In genomic region chr4:138597904-138598347, GRCm38 (mm10) we compare ENCODE assay signal across 10 mouse cellular contexts. TPM values are rescaled to one million over a fixed set of nuclear protein-coding genes. Genes with fewer than 3 reads are reported as not detected.
DNase-seq lines count a peak whose midpoint lies in the region; ATAC-seq lines count a peak whose summit lies in the region.
"Had no signal": no experiment of that assay in that cellular context is flagged by ENCODE, and none has a peak within 500 bp of the region (broad histone marks: within the 10 kb centered on the region; RNA-seq: fewer than 3 reads in every experiment).

No protein-coding gene starts in this region.

- 7% methylated on average over 7 of the region's 7 CpGs for WGBS in forebrain, embryonic 10.5 days
- 3% methylated on average over 7 of the region's 7 CpGs for WGBS in midbrain, embryonic 15.5 days

- H3K9me3 ChIP-seq in forebrain, embryonic 10.5 days: no peaks in the 10 kb centered on the region
- H3K9me3 ChIP-seq in midbrain, embryonic 15.5 days: no peaks in the 10 kb centered on the region

- DNase-seq in heart, postnatal 36 days: peak; percentile 14 to 35
- no peak for DNase-seq in heart, postnatal 25 days (ENCODE audit: low spot score)
- DNase-seq in R1 (ENCODE audit: low read depth, low spot score): peak; percentile 84
- DNase-seq in forebrain, embryonic 10.5 days (ENCODE audit: extremely low spot score, low spot score): peak; percentile 68
- peak; percentile 47 to 86 for DNase-seq in kidney, postnatal 36 days
- peak; percentile 27 for DNase-seq in testis, postnatal 14 days (ENCODE audit: low spot score)
- DNase-seq in T-cell, adult 2 months (ENCODE audit: low spot score): no peak

- H3K4me3 ChIP-seq in forebrain, embryonic 10.5 days: peak overlapping the region; percentile 18; the same call in 1 of the 2 replicates
- no peak overlapping the region for H3K4me3 ChIP-seq in midbrain, embryonic 15.5 days

- H3K27ac ChIP-seq in forebrain, embryonic 10.5 days: no peak overlapping the region
- peak overlapping the region; percentile 83 for H3K27ac ChIP-seq in midbrain, embryonic 15.5 days

- ATAC-seq in midbrain, embryonic 15.5 days (replicated peaks): peak; percentile 86

- no peaks in the 10 kb centered on the region for H3K27me3 ChIP-seq in forebrain, embryonic 10.5 days (ENCODE audit: poor library complexity, severe bottlenecking)
- no peaks in the 10 kb centered on the region for H3K27me3 ChIP-seq in midbrain, embryonic 15.5 days (replicated peaks)

- H3K36me3 ChIP-seq in forebrain, embryonic 10.5 days (replicated peaks): no peaks in the 10 kb centered on the region
- H3K36me3 ChIP-seq in midbrain, embryonic 15.5 days (replicated peaks): no peaks in the 10 kb centered on the region

- H3K4me1 ChIP-seq in forebrain, embryonic 10.5 days: peaks cover 36% of the 10 kb centered on the region
- H3K4me1 ChIP-seq in midbrain, embryonic 15.5 days: peaks cover 30% of the 10 kb centered on the region

- intact Hi-C loops in heart, postnatal 36 days (cut with DNase I): no loop called here
- intact Hi-C loops in heart, postnatal 25 days (cut with DNase I): no loop called here

- no peak overlapping the region for H3K9ac ChIP-seq in midbrain, embryonic 15.5 days

- peak overlapping the region; percentile 29 for H3K4me2 ChIP-seq in midbrain, embryonic 15.5 days

RNA-seq across cellular contexts. Expression of gene Vwa5b1, which starts 37.8 kb away (rescaled TPM):
- total RNA-seq in heart, postnatal 36 days (2021): not detected
- not detected for total RNA-seq in heart, postnatal 25 days (2021)
- polyA plus RNA-seq in forebrain, embryonic 10.5 days (2016; fragmentation: Nextera tagmentation; extraction: Ambion mirVana): 0.17 and 0.43 TPM in 2 replicates
- polyA plus RNA-seq in midbrain, embryonic 15.5 days (2015; fragmentation: Nextera tagmentation; extraction: Ambion mirVana): 1.9 and 2.4 TPM in 2 replicates
- total RNA-seq: heart, adult 18-20 months had no signal
- polyA plus RNA-seq: liver, embryonic 16.5 days had no signal

Comparison
In these comparisons a context has a peak if more than half of its experiments do, and no peak if none do; other contexts are left out.
1. DNase-seq: peak in heart, postnatal 36 days (2 of 2), R1 (single experiment), forebrain, embryonic 10.5 days (single experiment), kidney, postnatal 36 days (2 of 2) and testis, postnatal 14 days (single experiment); none in heart, postnatal 25 days (single experiment) and T-cell, adult 2 months (single experiment).